Mouse (Mus musculus) heart, adult 9 months (tissue): ENCODE results near the gene Tssk3.
"Not testable (repeated sequence)": the region's sequence is repeated elsewhere in the genome, so short reads cannot be mapped to it uniquely, and the experiment has no call there.

ENCODE experiments used
- DNase-seq, 2 experiments: peaks; one replicate each; pipeline ENCODE4 v3.0.0; 2022; ENCODE audit warnings: low spot score in 2 of 2

Tssk3 gene

GRCm38 (mm10) chr4:129490972-129491880 is at the start of gene Tssk3, which contains the start of gene Fam229a:
Gene Tssk3, minus strand, starts transcription at chr4:129491022.
Gene Fam229a, plus strand, starts transcription at chr4:129491190.
- no peak for DNase-seq

- no peak for DNase-seq
These were observed 49.2 kb upstream of the Tssk3 start for GRCm38 (mm10) chr4:129540012-129540411.

- not testable (repeated sequence) for DNase-seq
These were observed 38.1 kb upstream of the Tssk3 start for GRCm38 (mm10) chr4:129528901-129529300.

DNA sequence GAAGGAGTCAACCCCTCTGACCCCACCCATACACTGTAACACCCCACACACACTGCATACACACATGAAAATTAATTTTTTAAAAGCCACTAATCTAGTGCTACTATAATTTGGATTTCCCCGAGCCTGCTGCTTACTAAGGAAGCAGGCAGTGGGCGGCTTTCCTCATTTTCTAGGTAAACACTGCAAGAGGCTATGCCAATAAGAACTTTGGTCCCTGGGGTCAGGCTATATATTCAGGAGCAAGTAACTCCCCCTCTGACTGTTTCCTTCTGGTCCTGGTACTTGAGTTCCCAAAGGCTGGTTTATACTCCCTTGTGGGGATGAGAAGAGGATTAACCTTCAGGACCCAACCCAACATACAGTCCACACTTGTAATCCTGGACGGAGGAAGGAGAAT is 35.1 kb upstream of the Tssk3 start:
- DNase-seq, result no peak

DNA sequence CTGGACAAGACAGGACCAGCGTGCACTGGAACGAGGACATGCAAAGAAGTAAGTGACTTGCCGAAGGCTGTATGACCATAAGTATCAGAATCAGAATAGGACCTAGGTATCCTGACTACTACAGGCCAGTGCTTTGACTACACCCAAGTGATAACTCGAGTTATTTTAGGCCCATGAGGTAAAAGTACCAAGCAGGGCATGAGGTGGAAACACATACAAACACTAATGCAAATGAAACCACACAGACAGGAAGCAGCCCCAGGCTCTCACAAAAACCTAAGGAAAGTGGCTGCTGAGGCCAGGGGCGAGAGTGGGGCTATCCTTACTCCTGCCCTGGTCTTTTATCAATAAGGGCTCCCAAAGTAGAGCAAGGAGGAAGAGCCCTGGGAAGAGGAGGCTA is 34.5 kb upstream of the Tssk3 start:
- no peak for DNase-seq

- no peak for DNase-seq
These were observed 27.7 kb upstream of the Tssk3 start for GRCm38 (mm10) chr4:129518519-129518918.

GRCm38 (mm10) chr4:129516925-129517324 is 26.1 kb upstream of the Tssk3 start:
- no peak for DNase-seq

DNA sequence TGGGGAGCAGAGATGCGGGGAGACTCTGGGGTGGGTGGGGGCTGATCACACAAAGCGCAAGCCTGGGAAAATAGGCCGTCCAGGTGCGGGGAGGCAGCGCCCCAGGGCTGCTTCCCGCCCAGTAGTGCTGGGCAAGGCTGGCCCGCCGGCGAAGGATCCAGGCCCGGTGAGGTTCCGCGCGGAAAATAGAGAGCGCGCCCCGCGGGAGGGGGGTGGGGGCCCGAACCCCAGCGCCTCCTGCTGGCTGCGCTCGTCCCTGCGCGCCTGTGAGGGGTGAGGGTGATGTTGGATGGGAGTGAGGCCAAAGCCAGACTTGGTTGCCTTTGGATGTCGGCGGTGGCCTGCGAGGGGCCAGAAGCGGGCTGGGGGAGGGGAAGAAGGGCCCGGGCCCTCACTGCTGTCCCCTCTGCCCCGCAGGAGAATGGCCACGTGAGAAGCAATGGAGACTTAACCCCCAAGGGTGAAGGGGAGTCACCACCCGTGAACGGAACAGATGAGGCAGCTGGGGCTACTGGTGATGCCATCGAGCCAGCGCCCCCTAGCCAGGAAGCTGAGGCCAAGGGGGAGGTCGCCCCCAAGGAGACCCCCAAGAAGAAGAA is 23.6 kb upstream of the Tssk3 start:
- no peak for DNase-seq

- no peak for DNase-seq
These were observed 23.1 kb upstream of the Tssk3 start for GRCm38 (mm10) chr4:129513891-129514290.

- DNase-seq, result peak; percentile 66 to 76
These were observed 22.4 kb upstream of the Tssk3 start, which contains the start of gene Marcksl1 for GRCm38 (mm10) chr4:129513086-129513767. Gene Marcksl1, plus strand, starts transcription at chr4:129513581.

GRCm38 (mm10) chr4:129511413-129512096 is 20.7 kb upstream of the Tssk3 start:
- no peak for DNase-seq

DNA sequence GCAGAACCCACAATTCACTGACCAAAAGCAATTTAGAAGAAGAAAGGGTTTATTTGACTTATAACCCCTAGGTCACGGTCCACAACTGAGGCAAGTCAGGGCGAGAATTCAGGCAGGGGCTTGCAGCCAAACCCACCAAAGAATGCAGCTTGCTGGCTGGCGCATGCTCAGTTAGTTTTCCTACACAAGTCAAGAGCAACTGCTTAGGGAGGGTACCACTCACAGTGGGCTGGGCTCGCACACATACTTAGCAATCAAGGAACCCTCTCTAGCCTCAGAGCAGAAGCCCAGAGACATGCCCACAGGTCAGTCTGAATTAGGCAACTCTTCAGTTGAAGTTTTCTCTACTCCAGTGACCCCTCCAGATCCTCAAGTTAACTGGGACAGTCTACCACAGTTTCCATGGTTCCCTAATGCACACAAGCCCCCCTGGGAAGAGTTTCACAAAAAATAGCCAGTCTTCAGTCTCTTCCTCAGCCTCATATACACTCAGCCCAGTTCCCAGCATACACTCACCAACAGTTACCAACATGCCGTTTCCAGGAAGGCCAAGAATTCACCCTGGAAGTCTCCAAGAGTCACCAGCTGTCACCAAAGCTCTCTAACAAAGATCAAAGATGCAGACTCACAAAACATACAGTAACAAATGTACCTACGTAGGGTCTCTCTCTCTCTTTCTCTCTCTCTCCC is 20.0 kb upstream of the Tssk3 start:
- DNase-seq, result no peak

DNA sequence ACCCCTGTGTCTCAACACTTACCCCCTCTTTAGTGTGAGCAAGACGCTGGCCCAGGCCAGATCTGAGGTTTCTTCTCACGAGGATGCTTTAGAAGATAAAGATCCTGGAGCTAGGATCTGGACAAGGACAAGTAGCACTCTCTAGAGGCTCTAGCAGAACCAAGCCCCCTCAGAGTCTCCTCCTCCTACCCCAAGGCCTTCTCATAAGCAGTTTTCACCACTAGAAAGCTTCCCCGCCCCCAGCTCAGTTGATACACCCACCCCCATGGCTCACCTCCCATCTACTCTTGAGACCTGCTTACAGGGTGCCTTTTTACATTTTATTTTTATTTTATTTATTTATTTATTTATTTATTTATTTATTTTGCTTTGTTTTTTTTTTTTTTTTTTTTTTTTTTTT is 18.8 kb upstream of the Tssk3 start:
- no peak for DNase-seq

DNA sequence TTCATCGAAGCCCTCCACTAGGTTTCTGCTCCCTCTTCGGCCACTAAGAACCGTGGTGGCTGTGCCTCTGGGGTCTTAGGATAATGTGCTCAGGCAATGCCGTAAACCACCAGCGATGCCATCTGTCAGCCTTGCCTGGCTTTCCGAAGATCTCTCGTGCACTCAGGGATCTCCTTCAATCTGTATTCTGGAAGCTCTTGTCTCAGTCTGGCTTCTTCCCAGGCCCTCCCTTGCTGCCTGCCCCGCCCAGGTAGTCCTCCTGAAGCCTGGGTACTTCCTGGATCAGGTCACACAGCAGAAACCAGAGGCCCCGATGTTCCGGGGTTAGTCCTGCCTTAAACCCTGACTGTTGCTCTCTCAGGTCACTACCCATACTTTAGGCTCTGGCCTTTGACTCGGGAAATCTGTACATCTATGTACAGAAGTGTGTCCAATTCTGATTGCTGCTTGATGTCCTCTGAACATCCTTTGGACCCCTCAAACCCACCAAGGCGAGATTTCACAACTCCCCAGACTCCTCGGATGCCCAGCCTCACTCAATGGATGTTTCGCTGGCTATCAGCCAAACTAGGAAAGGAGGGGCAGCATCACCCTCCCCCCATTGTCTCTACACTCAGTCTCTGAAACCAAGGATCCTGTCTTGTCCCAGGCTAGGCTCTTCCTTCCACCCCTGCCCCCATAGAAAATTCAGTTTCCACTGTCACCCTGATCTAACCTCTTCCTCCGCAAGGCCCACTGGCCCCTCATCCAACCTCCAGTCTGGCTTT is 18.2 kb upstream of the Tssk3 start:
- no peak for DNase-seq

DNA sequence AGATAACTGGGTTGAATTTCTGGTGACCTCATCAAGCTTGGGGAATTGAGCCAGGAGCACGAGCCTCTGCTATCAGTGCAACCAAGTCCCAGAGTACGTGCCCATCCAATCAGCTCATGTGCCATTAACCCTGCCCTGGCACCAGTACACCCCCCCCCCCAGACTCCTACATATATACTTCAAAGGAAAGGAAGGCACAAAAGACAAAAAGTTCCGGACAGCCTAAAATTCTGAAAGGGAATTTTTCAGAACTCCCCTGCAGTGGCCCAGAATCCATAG is 17.4 kb upstream of the Tssk3 start:
- no peak for DNase-seq

GRCm38 (mm10) chr4:129507434-129508236 is 16.8 kb upstream of the Tssk3 start:
- DNase-seq, result no peak

- DNase-seq, result no peak
These were observed 14.7 kb upstream of the Tssk3 start for GRCm38 (mm10) chr4:129505511-129505910.

GRCm38 (mm10) chr4:129502901-129503444 is 12.2 kb upstream of the Tssk3 start:
- no peak for DNase-seq

DNA sequence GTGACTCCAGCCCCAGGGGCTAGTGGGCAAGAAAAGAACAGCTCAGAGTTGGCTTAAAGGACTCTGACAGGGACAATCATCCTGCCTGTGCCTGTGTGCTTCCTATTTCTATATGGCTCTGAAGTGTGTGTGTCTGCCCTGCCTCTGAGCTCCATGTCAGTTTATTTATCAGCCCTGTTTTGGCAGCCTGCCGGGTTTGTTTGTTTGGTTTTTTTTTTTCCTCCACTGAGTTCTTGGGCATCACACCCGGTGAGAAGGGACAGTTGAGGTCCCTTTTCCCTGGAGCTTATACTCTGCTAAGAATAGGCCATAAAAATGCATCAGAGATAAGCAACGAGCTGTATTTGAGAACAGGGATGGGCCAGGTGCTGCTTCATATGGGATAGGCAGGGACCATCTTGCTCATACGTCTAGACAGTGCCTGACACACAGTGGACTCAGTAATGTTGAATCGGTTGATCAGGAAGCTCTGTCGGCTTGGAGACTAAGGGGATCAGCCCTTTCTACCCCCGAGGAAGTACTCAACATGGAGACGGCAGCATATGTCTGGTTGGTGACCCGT is 11.6 kb upstream of the Tssk3 start:
- DNase-seq, result no peak
